Mouse (Mus musculus): Measurements from ENCODE around the gene Pdzd2.

The Pdzd2 gene

DNA sequence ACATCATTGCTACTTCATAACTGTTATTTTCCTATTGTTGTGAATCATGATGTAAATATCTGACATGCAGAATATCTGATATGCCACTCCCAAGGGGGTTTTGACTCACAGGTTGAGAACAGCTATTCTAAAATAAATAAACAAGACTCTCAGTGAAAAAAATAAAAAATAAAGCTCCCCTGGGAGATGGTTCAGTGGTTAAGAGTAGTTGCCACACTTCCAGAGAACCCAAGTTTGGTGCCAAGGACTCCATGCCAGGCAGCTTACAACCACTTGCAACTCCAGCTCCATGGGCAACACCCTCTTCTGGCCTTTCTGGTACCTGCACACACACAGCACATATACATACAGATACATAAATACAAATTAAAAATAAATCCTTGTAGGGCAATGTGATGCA is 157.3 kb downstream of the Pdzd2 start:
- peak in 1 of 2 experiments; percentile 32 for DNase-seq (ENCODE audit: inconsistent age in 2 of 2, low spot score in 1 of 2)

GRCm38 (mm10) chr15:12579196-12579595 is 160.5 kb downstream of the Pdzd2 start:
- DNase-seq (ENCODE audit: inconsistent age in 2 of 2, low spot score in 1 of 2): no peak

- DNase-seq (ENCODE audit: inconsistent age in 2 of 2, low spot score in 1 of 2): peak; percentile 37 to 69
Measured at GRCm38 (mm10) chr15:12578276-12578675, 161.4 kb downstream of the Pdzd2 start.

- no peak for DNase-seq (ENCODE audit: inconsistent age in 2 of 2, low spot score in 1 of 2)
Measured at GRCm38 (mm10) chr15:12577715-12578114, 162.0 kb downstream of the Pdzd2 start.

DNA sequence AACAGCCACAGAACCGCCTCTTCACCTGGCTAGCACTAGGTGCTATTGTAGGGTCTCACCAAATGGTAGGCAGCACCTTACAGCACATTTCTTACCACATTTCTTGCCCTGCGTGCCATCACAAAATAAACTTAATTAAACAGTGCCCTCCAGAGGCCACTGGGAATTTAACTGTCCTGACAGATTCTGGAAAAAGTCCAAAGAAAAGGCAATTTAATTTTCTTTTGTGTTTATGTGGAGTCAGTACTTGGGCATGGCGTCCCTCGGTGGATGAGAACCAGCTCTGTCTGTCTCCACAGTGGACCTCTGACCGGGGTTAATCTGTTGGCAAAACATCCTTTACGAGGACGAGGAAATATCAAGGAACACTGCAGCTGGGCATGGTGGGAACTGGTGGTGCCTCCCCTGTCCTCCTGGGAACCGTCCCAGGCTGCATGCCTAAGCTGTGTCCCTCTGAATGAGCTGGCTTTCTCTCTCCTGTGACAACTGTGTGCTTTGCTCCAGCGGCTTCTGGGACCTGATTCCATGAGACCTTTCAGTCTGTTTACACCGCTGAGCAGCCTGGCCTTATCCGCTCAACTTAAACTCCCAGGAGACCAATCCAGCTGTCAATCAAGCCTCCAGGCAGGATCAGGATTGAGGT is 162.5 kb downstream of the Pdzd2 start:
- DNase-seq (ENCODE audit: inconsistent age in 2 of 2, low spot score in 1 of 2): peak; percentile 37 to 87

GRCm38 (mm10) chr15:12573621-12574020 is 166.1 kb downstream of the Pdzd2 start:
- peak in 1 of 2 experiments; percentile 44 for DNase-seq (ENCODE audit: inconsistent age in 2 of 2, low spot score in 1 of 2)

DNA sequence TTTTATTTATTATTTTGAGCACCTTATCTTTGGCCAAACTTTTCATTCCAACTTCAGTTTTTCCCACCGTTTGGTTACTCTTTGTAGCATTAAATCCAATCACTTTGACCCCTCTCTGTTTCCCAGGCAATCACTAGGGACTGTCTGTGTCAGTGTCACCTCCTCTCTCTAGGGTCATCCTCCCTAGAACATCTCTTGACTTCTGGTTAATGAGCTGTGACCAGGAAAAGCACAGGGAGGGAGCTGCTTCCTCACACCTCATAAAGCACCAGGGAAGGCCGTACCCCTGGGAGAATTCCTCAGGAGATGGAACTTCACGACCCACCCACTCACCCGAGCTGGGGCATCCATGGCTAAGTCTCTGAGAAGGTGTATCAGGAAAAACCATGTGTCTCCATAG is 168.6 kb downstream of the Pdzd2 start:
- no peak for DNase-seq (ENCODE audit: inconsistent age in 2 of 2, low spot score in 1 of 2)

DNA sequence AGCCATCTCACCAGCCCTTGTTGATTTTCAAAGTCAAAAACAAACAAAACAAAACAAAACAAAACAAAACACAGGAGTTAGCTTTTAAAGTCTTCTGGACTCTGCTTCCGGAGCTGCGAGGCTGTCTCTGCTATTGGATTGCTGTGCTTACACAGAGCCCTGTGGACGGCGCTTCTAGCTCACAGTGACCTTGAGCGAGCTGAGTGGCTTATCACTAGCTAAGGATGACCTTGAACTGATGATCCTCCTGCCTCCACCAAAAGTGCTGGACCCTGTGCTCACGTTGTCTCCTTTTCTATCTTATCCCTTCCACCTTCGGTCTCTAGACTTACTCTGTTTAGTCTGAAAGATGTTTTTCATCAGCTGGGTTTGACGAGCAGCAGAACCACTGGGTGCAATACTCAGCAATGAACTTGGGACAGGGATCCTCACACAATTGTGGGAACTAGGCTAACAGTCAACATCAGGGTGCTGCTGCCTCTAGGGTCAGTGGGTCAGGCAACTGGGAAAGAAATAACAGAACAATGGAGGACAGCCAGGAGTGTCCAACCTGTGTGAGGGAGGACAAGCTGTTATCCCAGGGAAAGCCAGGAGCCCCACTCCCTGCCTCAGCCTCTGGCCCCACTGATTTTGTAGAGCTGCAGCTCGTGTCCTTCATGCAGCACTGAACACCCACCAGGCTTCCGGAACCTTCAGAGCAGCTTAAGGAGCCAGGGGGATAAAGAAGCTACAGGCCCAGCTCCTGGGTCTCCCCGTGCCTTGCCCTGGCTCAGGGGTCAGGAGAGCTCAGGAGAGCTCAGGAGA is 172.9 kb downstream of the Pdzd2 start:
- DNase-seq (ENCODE audit: inconsistent age in 2 of 2, low spot score in 1 of 2): peak; percentile 41 to 42

GRCm38 (mm10) chr15:12565281-12565680 is 174.4 kb downstream of the Pdzd2 start:
- DNase-seq (ENCODE audit: inconsistent age in 2 of 2, low spot score in 1 of 2): peak; percentile 21 to 42

GRCm38 (mm10) chr15:12560505-12560904 is 179.2 kb downstream of the Pdzd2 start:
- no peak for DNase-seq (ENCODE audit: inconsistent age in 2 of 2, low spot score in 1 of 2)

- DNase-seq (ENCODE audit: inconsistent age in 2 of 2, low spot score in 1 of 2): no peak
Measured at GRCm38 (mm10) chr15:12557663-12558436, 181.9 kb downstream of the Pdzd2 start.

DNA sequence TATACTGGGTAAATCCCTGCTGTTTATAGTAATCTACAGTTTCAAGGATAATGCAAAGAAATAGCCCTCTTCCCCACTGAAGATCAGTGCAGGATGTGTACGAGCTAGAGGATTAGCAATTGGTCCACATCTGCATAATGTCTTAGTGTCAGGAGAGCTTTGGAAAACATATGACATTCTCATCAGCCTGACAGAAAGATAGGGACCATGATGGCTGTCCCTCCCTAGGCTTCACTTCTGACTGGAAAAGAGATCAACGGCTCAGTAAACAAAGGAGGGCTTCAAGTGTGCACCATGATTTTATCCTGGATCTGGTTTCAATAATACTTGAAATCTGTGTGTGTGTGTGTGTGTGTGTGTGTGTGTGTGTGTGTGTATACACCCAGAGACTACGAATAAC is 186.5 kb downstream of the Pdzd2 start:
- DNase-seq (ENCODE audit: inconsistent age in 2 of 2, low spot score in 1 of 2): no peak

GRCm38 (mm10) chr15:12550919-12551318 is 188.8 kb downstream of the Pdzd2 start:
- no peak for DNase-seq (ENCODE audit: inconsistent age in 2 of 2, low spot score in 1 of 2)

GRCm38 (mm10) chr15:12550376-12550775 is 189.3 kb downstream of the Pdzd2 start:
- DNase-seq (ENCODE audit: inconsistent age in 2 of 2, low spot score in 1 of 2): peak in 1 of 2 experiments; percentile 54

GRCm38 (mm10) chr15:12549919-12550305 is 189.8 kb downstream of the Pdzd2 start:
- peak; percentile 41 to 71 for DNase-seq (ENCODE audit: inconsistent age in 2 of 2, low spot score in 1 of 2)

- DNase-seq (ENCODE audit: inconsistent age in 2 of 2, low spot score in 1 of 2): peak; percentile 32 to 73
Measured at GRCm38 (mm10) chr15:12549271-12549918, 190.3 kb downstream of the Pdzd2 start.

- DNase-seq (ENCODE audit: inconsistent age in 2 of 2, low spot score in 1 of 2): peak in 1 of 2 experiments; percentile 44
Measured at GRCm38 (mm10) chr15:12548696-12549095, 191.0 kb downstream of the Pdzd2 start.

GRCm38 (mm10) chr15:12547640-12548405 is 191.9 kb downstream of the Pdzd2 start:
- DNase-seq (ENCODE audit: inconsistent age in 2 of 2, low spot score in 1 of 2): no peak

DNA sequence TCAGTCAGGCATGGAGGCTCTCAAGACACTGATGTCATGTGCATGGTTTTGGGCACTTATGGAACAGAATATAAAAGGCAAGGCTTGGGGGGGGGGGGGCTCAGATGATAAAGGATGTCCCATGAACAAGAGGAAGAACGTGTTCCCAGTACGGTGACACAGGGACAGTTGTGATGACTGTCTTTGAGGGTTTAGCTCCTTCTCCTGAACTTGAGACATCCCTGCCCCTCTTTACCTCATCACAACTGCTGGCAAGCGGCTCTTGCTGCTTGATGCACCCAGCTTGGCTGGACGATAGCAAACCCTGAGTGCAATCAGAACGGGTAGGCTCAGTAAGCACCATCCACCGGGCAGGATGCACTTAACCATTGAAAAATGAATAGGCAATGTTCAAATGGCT is 192.9 kb downstream of the Pdzd2 start:
- DNase-seq (ENCODE audit: inconsistent age in 2 of 2, low spot score in 1 of 2): no peak

DNA sequence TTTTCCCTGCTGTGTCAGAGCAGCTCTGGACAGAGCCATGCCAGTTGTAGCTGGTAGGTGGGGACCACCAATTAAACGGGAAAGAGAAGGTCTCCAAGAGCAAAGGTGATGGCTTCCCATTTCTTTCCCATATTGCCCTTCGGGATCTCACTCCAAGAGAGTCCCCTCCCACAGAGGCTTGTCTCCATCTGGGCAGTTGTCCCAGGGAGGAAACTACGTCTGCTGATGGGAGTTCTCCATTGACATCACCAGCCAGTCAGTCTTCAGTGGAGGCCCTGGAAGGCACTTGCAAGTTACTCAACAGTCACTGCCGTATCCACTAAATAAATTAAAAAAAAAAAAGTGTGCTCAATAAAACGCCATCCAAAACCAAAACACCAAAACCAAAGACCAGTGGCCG is 194.1 kb downstream of the Pdzd2 start:
- peak in 1 of 2 experiments; percentile 45 for DNase-seq (ENCODE audit: inconsistent age in 2 of 2, low spot score in 1 of 2)

All from adrenal gland, adult (tissue).